Mouse (Mus musculus) cerebellum, adult 11-12 months (tissue): ENCODE measurements around the gene Macrod2.
"Not testable (repeated sequence)": the region's sequence is repeated elsewhere in the genome, so short reads cannot be mapped to it uniquely, and the experiment has no call there.

Source experiments
- DNase-seq: peaks from one replicate; pipeline ENCODE4 v3.0.0; 2022

Gene Macrod2

DNA sequence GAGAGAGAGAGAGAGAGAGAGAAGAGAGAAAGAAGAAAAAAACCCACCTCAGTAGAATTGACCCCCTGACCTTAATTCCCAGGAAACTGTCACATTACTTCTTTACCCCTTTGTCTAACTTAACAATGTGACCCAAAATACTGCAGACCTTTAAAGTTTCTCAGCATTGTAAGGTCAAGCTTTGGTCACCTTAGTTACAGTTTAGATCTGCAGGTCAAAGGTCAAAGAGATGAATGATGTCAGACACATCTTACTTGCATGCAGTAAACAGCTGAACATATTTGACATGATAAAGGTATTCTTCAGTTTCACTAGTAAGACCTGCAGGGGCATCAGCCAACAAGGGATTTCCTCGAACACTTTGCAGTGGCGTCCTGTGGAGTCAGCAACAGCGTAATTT, 309.0 kb downstream of the Macrod2 start:
- DNase-seq, result no peak

DNA sequence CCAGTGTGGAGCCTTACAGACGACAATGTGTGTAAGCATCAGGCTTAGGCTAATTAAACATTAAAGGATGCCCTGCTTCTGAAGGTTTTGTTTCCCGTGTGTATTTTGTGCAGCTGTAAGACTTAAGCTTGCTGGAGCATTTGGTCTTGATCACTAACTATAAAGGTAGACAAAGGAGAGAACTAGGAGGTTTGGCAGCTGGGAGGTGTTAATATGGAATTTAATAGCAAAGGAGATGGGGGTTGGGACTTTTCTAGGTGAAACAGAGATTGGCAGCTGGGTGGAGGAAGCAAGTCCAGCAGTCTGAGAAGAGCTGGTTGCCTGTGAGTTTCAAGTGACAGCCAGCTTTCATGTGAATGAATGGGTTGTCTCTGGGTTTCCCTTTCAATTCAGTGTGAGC, 310.2 kb downstream of the Macrod2 start:
- no peak for DNase-seq

DNA sequence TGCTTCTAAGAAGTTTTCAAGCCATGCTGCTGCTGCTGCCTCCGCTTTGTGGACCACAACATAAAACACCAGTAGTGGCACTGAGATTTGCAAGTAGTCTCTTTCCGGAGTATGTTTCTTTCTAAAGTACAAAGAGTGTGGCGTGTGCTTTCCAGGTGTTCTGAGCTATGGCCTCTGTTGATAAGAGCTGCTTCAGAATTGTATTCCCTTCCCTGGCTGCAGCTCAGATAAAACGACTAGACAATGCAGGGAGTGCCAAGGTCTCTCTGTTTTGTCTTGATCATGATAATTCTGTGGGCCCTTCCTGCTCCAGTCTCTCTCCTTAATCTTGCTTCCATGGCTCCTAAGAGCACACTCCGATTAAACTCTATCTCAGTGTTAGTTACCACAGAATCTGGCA, 312.4 kb downstream of the Macrod2 start:
- no peak for DNase-seq

DNA sequence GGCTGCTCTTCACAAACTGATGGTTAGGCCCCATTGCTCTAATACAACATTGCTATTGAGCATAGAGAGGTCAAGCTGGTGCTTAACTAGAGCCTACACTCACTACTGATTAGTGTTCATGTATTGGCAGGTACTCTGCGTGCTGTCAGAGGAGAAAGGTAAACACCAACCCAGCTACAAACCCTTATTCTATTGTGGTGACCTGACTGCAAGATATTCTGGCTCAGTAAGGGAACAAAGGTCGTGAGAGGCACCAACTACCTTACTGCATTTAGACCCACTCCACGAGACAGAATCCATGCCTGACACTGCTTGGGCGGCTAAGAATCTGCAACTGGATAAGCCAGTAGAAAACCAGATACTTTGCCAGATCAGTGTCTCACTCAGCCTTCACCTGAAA, 320.7 kb downstream of the Macrod2 start:
- no peak for DNase-seq

DNA sequence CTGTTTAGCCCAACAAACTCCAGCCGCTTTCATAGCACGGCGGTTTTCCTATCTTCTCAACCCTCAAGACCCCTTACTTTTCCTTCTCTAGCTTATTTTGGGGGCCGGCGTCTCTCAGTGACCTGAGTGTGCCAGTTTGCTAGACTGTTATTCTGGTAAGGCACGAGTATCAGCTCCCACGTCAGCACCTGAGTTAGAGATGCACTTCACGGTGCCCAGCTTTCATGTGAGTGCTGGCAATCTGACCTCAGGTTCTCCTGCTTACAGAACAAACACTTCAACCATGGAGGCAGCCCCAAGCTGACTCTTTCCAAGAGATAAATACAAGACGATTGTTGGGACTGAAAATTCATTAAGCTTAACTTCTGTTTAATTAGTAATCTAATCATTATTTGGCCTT, 322.3 kb downstream of the Macrod2 start:
- no peak for DNase-seq

DNA sequence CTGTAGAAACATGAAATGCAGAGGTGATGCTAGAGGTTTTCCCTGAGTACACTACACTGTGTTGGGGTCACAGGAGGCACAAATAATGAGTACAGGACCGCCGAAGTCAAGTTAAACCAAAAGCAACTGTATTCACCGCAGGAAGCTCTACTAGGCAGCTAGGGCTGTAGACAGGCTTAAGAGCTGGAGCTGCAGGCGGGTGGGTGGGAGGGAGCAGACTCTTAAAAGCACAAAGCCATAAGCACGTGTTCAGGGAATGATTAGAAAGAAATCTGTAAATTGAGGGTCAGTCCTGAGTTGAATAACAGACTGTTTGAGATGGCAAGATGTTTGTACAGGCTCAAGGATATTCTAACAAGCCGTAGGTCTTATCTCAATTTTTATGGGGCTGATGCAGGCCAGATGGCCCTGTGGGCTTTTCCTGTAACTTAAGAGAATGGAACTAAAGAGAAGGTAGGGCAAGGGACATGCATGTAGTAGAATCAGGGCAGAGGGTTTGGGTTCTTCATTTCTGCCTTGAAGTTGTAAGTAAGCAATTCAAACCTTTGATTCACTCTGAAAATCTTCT, 337.6 kb downstream of the Macrod2 start:
- no peak for DNase-seq

DNA sequence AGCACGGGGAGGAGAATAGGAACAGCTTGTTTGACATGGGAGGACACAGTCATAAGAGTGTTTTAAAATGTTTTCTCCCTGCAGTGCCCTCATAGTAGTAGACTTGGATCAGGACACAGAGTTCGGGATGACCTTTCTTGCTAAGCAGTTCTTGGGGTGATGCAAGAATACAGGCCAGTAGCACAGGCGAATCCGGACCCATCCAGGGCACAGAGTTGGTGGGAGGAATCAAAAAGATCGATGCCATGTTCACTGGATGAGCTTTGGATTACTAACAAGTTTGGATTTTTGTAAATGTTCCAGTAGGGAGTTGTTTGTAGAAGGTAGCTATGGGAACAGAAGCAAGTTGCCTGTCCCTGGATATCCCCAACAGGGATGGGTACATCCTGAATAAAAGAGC, 345.4 kb downstream of the Macrod2 start:
- DNase-seq, result no peak

DNA sequence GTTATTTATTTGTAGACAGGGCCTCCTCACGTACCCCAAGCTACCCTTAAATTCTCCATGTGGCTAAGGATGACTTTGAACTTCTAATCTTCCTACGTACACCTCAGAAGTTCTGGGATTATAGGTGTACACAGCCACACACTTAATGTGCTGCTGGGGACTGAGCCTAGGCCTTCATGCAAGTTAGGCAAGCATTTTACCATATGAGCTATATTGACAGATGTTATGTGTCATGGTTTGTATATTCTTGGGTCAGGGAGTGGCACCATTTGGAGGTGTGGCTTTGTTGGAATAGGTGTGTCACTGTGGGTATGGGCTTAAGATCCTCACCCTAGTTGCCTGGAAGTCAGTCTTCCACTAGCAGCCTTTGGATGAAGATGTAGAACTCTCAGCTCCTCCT, 347.8 kb downstream of the Macrod2 start:
- not testable (repeated sequence) for DNase-seq

DNA sequence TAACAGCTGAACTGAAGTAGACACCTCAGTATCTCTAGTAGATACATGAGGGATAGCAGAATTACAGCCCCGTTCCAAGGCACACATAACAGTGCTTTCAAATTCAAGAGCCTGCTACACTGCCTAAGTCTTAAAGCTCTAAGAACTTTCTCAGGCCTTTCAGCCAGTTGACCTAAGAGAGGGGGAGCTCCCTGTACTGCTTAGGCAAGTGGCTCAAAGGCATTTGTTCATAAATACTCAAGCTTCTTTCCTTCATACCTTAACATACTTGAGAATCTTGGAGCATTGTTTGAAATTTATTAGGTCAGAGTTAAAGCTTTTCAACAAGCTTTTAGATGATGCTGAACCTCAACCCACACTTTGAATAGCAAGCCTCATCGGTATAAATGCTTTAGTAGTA, 363.8 kb downstream of the Macrod2 start:
- DNase-seq, result no peak

DNA sequence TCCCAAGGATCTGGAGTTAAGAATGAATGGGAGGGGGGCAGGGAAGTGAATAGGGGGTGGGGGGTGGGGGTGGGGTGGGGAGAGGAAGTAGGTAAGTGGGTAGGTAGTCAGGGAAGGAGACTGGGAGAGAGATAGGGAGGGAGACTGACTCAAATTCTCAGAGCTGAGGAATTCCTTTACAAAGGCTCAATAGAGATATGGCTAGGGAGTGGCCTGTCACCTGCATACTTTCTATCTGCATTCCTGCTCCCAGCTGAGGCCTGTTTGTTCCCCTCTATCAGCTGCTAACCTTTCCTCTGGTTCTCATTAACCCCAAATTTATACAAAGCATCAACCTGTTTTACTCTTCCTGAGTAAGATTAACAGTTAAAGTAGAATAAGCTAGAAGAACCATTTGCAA, 364.6 kb downstream of the Macrod2 start:
- DNase-seq, result no peak

DNA sequence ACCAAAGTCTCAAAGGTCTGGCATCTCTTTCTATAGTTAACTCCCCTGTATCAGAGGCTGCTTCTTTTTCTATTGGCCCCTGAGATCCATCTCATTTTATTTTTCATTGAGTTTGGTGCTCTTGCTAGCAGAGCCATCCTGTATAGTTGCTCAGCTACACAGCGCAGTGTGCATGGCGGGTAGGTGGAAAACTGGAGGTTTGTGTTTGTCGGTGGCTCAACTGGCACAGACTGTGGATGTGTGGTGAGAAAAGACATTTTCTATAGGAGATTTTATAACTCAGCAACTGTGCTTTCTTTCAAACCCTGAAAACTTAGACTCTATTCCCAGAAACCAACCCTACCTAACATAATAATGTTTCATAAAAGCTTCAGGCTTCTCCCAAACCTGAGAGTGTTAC, 365.0 kb downstream of the Macrod2 start:
- no peak for DNase-seq

DNA sequence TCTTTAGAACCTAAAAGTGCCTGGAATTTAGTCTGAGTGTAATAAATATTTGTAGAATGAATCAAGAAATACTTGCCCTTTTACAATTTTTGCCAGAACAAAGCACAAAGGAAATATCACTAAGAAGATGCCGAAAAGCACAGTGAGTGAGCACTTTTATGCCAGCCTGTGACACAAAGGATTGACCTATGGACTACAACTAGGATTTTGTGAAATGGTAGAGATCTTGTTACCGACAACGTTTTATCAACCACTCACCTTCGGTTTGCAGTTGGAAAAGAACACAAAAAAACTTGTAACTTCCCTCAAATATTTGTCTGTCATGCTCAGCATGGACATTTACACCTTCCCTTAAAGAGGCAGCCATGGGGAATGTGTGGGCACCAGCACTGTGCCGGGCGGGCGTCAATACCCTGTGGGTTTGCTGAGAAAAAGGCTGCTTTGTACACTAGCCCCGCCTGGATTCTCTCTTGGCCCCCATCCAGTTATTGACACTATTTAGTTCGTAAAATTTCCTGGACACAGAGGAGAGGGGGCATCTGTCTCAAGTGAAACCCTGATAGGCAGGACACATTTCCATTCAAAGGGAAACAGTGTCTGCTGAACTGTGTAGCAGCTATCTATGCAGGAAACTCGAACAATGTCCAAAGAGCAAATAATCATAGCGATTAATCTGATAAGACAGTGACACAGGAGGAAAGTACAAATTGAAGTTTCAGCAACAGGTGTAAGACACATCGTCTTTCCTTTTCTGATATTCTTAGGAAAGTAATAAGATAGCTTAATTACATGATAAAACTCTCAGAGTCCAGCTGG, 368.2 kb downstream of the Macrod2 start:
- no peak for DNase-seq

DNA sequence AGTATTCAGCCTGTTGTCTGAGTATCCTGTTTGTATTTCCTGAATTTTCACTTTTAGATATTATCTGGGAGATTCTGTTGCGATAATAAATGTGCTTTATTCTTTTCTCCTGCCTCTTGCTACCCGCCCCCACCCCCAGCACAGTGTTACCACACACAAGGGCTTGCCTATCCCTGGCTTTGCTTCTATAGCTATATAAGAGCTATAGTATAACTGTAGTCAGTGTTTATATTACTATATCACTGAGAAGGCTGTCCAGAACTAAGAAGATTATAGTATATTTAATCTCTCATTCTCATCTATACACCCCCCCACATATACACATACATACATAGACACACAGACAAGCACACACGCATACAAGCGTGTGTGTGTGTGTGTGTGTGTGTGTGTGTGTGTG, 374.4 kb downstream of the Macrod2 start:
- DNase-seq, result no peak

DNA sequence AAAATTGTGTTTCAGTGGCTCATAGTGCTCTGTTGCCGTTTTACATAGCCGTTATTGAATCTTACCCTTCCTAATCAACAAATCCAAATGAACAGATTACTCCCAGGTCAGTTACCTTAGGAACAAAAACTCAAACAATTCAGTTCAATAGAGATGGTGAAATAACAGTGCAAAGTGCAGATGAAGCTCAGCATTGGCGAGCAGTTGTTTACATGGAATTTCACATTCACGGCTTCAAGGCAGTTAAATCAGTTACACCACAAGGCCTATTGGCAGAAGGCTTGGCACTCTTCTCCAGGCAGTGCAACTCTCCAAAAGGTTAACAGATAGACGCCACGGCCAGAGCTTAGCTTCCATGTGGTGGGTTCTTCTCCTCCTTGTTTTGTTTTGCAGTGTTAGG, 377.7 kb downstream of the Macrod2 start:
- no peak for DNase-seq

DNA sequence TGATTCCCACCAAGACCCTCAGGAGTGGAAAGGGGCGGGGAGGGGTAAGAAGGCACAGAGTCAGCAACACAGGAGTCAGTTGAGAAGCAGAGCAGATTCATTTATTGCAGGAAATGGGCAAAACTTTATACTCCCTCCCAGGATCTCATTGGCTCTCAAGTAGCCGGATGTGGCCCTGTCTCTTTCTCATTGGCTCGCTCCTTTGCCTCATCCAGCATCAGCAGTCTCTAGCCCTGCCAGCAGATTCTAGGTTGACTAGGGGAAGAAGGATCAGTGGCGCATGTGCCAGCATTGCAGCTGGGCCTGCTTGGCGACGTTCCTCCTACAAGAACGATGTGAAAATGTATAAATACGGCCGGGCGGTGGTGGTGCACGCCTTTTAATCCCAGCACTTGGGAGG, 378.3 kb downstream of the Macrod2 start:
- no peak for DNase-seq

DNA sequence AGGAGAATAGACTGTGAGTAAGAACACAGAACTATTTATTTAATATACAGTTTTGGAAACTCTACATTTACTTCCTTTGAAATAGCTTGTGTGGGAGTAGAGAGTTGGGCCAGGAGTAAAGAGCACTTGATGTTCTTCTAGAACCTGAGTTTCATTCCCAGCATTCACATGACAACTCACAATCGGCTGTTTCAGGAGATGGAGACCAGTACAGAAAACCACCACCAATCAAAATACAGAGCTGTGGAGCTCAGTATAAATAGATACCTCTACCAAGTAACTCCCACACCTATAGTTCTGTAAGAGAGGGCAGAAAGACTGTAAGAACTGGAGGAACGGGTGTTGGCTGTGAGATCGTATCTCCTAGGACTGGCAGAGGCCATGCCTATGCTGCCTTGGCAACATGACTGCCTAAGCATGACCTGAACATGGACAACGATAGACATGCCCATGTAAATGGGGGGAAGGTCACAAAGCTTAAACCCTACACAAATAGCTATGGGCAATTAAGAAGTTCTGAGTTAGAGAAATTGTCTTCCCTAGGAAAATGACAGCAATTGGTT, 379.8 kb downstream of the Macrod2 start:
- DNase-seq, result no peak

DNA sequence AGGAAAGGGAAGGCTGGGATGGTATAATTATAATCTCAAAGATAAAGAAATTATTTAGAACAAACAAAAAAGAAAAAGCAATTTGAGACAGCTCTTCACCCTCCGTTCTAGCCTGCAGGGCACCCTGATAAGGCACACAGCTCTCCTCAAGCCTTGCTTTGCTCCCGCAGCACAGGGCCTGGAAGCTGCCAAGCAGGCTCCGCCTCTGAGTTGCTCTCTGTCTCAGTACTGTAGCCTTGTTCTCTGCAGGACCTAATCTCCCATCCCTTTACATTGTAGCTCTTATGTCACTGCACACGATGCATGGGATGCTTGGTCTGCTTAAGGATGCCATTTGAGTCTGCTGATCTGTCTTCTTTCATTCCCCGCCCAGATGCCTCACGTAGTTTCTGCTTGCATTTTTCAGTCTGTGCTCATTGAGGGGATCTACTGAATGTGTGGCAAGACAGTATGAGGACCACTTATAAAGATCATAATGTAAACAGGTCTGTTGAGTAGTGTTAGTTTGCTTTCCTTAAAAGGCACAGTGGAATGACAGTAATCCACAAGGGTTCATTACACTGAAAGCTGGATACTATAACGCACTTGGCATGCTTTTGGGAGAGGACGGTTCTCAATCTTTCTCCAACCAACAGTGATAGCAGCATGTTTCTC, 380.5 kb downstream of the Macrod2 start:
- no peak for DNase-seq

DNA sequence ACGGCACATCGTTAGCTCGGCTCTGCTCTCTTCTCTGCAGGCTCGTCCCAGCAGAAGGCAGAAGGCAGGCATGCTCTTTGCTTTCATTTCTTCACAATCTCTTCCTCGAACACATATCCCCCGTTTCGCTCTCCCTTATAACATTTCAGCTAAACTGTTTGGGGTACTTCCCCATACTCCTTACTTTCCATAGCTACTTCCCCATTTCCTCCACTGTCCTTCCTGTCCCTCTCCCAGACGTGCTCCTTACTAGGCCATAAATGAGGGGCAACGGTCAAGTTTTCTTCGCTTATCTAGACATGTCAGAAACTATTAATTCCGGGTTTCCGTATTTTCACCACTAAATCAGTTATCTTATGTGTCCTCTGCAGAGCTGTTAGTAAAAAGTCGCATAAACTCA, 383.1 kb downstream of the Macrod2 start:
- no peak for DNase-seq

DNA sequence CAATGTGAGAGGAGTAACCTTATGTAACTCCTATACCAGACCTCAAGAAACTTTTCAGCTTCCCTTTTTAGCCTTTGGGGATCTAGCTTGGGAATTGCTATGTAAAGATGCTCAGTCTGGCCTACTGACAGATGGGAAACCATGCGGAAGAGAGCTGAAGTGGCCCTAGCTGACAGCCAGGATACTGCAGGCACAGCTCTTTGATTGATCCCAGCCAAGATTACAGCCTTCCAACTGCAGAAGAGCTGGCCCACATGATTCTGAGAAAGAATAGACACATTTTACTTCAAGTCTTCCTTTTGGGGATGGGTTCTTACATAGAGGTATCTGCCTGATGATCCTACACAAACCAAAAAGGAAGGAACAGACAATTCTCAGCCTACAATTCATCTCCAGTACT, 387.9 kb downstream of the Macrod2 start:
- peak; percentile 65 for DNase-seq

DNA sequence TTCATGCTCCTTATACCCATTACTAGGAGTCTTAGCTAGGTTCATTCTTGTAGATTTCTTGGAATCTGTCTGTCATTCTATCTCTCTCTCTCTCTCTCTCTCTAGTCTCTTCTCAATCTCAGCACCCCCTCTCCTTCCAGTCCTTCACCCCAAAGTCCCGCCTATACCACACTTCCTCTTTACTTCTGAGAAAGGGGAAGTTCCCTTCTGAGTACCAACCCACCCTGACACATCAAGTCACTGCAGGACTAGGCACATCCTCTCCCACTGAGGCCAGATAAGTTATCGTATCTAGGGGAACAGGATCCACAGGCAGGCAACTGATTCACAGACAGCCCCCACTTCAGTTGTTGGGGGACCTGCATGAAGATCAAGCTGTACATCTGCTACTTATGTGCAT, 389.5 kb downstream of the Macrod2 start:
- no peak for DNase-seq

DNA sequence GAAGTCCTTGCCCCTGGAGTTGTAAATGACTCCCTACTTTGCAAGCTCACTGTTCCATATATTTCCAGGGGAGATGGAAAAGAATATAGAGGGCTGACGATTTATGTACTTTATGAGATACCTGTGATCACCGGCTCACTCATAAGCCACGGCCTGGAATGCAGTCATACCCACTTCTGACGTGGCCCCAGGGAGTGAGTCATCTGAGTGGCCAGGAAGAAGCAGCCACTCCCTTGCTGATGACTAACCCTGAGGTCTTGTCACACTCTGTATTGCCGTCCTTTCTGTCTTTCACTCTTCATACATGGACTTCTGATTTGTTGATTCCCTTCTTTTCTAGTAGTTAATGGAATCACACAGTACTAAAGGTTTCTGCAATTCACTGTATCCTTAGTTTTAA, 395.3 kb downstream of the Macrod2 start:
- no peak for DNase-seq

DNA sequence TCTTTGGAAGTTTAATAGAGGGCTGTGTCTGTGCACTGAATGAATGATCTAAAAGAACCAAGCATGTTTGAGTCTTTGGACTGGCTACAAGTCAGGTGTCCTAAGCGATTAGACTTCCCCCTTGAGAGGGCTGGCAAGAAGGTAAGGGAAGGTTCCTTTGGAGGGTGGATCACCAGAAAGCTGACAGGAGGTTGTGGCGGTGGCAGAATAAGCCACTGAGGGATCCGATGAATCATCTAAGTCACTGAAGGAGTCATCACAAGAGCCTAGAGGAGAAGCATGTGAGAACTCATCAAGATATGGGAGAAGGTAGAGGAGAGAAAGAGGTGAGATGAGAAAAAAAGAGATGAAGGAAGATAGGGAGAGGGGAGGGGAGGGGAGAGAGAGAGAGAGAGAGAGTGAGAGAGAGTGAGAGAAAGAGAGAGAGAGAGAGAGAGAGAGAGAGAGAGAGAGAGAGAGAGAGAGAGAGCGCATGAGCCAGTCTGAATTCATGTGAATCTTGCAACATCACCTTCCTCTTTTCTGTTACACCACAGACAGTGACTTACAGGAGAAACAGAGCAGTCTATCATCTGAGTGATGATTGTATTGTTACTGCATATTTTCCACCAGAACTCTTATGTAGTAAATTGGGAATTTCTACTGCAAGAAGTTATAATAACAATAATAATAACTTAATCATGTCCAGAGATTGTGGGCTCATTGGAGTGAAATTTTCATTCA, 398.9 kb downstream of the Macrod2 start:
- DNase-seq, result no peak

DNA sequence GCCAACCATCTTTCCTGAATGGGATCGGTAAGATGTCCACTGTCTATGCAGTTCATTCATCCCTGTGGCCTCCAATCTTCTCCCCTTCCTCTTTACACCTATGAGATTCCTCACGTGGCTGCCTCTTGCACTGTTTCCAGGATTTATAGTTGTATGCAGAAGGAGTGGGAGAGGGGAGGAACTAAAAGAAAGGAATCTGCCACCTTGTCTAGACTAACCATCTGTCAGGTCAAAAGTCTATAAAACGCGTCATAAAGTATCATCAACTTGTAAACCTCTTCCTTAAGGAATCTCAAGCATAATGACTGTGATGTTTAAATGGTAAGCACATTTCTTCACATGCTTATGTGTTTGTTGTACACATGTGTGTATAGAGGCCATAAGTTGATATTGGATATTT, 416.6 kb downstream of the Macrod2 start:
- no peak for DNase-seq
